Mouse (Mus musculus) CH12F3 (cell line): Measurements from ENCODE around the gene Slc6a18.

Experiments used
- in situ Hi-C: fragments of 300-500 bp; cut with MboI; formaldehyde crosslinking; loops from 2 replicates; pipeline ENCODE4 v1.14.3; 2020; ENCODE audit warnings: low sequenced_read_pairs

Slc6a18 gene

DNA sequence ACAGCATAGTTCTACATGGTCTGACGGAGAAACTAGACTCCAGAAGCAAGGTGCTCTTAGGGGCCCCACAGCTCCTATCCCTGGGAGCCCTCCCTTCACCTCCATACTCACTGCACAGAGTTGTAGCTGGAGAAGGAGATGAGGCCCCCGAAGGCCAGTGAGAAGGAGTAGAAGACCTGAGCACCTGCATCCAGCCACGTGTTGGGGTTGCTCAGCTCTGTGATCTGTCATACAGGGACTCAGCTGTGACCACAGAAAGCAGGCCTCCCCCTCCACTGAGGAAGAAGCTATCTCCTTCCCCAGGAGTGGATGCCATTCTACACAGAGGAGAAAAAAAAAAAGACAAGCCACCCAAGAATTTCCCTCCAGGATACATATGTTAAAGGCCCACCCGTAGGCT lies 11.1 kb upstream of the Slc6a18 start:
- in situ Hi-C loops, result no loop called here

- in situ Hi-C loops, result no loop called here
Observed at GRCm38 (mm10) chr13:73687601-73688000, 9.8 kb upstream of the Slc6a18 start.

- in situ Hi-C loops, result no loop called here
Observed at GRCm38 (mm10) chr13:73685502-73685901, 7.7 kb upstream of the Slc6a18 start.

- in situ Hi-C loops, result no loop called here
Observed at GRCm38 (mm10) chr13:73684412-73684811, 6.6 kb upstream of the Slc6a18 start.

DNA sequence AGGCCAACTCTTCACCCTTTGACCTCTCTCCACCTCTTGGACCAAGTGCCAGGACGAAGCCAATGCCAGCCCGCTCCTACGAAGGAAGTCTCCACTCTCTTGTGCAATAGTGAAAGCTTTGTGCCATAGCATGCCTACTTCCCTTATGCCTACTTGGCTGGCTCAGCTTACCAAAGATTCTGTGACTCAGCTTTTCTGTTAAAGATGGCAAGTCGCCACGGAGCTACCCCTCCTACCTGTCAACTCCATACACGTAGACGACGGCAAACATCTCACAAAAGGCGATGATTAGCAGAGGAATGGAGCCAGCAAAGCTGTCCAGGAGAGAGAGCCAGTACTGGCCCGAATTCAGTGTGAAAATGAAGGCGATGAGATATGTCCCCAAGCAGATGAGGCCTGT lies 5.9 kb upstream of the Slc6a18 start:
- in situ Hi-C loops, result no loop called here

DNA sequence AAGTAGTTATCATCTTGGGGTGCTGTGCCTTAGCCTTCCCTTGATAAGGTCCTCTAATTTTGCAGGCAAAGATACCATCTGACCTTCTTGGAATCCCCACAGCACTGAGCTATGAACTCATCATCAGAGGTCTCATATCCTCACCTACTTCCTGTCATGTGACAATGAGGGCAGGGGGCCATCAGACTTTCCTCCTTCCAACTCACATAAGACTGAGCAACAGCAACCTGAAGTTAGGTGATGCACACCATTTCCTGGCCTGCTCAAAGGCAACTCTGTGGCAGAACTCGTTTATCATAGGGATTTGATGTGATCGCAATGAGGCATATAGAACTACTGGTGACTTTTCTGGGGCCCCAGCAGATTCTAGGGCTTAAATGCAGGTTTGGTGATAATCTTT lies 4.4 kb upstream of the Slc6a18 start:
- in situ Hi-C loops, result no loop called here

- in situ Hi-C loops, result no loop called here
Observed at GRCm38 (mm10) chr13:73680394-73680793, 2.6 kb upstream of the Slc6a18 start.

GRCm38 (mm10) chr13:73679311-73679710 lies 1.5 kb upstream of the Slc6a18 start:
- in situ Hi-C loops, result no loop called here

- in situ Hi-C loops, result no loop called here
Observed at GRCm38 (mm10) chr13:73675161-73675560, 2.7 kb downstream of the Slc6a18 start.

DNA sequence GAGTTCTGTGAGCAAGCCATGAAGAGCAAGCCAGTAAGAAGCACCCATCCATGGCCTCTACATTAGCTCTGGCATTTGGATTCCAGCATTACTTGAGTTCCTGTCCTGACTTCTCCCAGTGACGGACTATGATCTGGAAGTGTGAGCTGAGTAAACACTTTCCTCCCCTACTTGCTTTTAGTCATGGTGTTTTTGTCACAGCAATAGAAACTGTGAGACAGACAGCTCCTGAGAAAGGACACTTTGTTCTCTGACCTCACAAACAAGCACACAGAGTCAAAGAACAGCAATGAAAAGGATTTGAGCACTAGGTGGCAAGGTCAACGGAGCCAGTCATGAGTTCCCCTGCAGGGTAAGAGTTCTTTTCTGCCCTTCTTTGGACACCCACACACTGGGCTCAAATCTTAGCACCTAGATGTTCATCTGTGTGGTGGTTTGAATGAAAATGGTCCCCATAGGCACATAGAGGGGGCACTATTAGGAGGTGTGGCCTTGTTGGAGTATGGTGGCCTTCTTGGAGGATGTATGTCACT lies 17.6 kb downstream of the Slc6a18 start:
- in situ Hi-C loops, result no loop called here

DNA sequence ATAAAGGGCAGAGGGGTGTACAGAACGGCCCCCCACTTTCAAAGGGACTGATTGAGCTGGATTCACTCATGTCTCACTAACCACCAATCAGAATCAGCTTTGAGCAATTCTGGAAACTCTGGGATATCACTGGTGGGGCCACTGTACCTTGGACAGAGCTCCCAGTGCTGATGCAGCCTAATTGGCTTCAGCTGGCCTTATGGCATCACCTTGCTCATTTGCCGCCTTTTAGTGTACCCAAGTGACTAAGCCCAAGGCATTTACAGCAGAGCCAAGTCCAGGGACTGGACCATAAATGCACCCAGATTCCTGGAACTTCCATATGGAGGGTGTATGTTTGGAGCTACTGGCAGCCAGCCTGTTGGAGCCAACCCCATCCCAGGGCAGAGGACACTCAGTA lies 18.9 kb downstream of the Slc6a18 start:
- in situ Hi-C loops, result no loop called here

DNA sequence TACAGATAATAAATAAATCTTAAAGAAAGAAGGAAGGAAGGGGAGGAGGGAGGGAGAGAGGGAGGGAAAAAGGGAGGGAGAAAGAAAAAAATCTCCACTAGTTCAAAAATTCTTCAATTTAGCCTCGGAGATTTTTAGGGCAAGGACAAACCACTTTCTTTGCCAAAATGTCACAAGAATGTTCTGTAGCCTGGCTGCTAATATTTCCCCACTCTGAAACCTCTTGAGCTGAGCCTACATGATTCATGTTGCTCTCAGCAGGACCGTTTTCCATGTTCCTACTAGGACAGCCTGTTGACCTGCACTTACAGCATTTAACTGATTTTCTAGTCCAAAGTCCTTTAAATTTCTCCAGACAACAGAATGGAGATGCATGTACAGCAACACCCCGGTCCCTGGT lies 22.8 kb downstream of the Slc6a18 start:
- in situ Hi-C loops, result no loop called here

- in situ Hi-C loops, result no loop called here
Observed at GRCm38 (mm10) chr13:73653266-73653665, 24.6 kb downstream of the Slc6a18 start.

- in situ Hi-C loops, result loop anchor here (10.0 kb wide), 1 partner anchor 48 kb away; no protein-coding TSS in a partner anchor
Observed at GRCm38 (mm10) chr13:73646397-73647087, 31.3 kb downstream of the Slc6a18 start.

DNA sequence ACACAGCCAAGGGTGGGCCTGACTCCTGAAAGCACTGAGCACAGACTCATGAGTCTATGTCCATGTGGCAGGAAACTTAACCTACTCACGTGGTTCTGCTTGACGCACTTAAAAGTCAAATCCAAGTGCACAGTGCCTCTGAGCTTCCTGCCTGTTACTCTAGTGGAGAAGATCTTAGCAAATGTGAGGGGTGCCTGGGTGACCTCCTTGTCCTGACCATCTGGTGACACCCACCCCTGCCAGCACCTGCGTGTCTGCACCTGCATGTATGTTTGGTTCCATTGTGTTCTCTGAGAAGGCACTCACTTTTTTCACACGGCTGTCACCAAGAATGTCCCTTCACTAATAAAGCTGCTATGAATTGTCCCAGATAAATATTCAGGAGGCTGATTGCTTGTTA lies 36.5 kb downstream of the Slc6a18 start:
- in situ Hi-C loops, result loop anchor here (10.0 kb wide), 1 partner anchor 54 kb away; no protein-coding TSS in a partner anchor

DNA sequence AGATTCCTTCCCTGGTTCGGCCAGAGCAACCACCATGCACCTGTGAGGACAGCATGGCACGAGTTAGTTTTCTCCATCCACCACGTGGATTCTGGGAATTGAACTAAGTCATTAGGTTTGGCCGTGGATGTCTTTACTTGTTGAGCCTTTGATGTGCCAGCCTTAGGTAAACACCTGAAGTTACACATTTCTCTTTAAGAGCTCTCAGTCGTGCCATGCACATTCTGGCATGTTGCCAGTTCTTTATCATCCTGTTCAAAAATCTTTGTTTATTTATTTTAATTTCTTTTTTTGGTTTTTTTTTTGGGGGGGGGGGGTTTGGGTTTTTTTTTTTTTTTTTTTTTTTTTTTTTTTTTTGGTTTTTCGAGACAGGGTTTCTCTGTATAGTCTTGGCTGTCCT lies 40.0 kb downstream of the Slc6a18 start:
- in situ Hi-C loops, result no loop called here

- in situ Hi-C loops, result no loop called here
Observed at GRCm38 (mm10) chr13:73631837-73632236, 46.0 kb downstream of the Slc6a18 start.

- in situ Hi-C loops, result loop anchor here (10.0 kb wide), 1 partner anchor 124 kb away; no protein-coding TSS in a partner anchor
Observed at GRCm38 (mm10) chr13:73628586-73629113, 49.2 kb downstream of the Slc6a18 start.

GRCm38 (mm10) chr13:73626745-73627549 lies 50.9 kb downstream of the Slc6a18 start, which contains the start of gene Tert:
Gene Tert, plus strand, starts transcription at chr13:73626911.
- in situ Hi-C loops, result loop anchor here (10.0 kb wide), 1 partner anchor 122 kb away; no protein-coding TSS in a partner anchor

DNA sequence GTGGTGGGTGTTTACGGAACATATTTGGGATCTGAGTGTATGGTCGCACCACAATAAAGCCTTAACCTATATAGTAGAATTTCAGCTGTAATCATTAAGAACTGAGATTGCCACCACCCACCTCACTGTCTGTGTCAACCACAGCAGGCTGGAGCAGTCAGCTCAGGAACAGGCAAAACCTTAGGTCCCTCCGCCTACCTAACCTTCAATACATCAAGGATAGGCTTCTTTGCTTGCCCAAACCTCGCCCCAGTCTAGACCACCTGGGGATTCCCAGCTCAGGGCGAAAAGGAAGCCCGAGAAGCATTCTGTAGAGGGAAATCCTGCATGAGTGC lies 51.4 kb downstream of the Slc6a18 start:
- in situ Hi-C loops, result loop anchor here (10.0 kb wide), 1 partner anchor 122 kb away; no protein-coding TSS in a partner anchor

- in situ Hi-C loops, result loop anchor here (10.0 kb wide), 1 partner anchor 116 kb away; no protein-coding TSS in a partner anchor
Observed at GRCm38 (mm10) chr13:73620637-73621036, 57.2 kb downstream of the Slc6a18 start.
